Mouse (Mus musculus) neural tube, embryonic 11.5 days (tissue): Measurements from ENCODE around the gene Tsfm. TPM values are rescaled to one million over a fixed set of nuclear protein-coding genes. Genes with fewer than 3 reads are reported as not detected.

Experiments used
- ATAC-seq: fragments of 200-750 bp; cut with Nextera tagmentation; 2 replicates; pipeline ENCODE4 v1.8.0; 2017; ENCODE audit warnings: moderate number of reproducible peaks, mild to moderate bottlenecking, moderate TSS enrichment, moderate library complexity; ENCODE audit not compliant: insufficient read depth, low FRiP score, low TSS enrichment
- DNase-seq: peaks from one replicate; pipeline ENCODE4 v3.0.0-alpha.2; 2015; ENCODE audit warnings: low spot score
- H3K27ac ChIP-seq: fragments of 300-500 bp; sonication (generic); 2 replicates; pipeline ENCODE4 v1.5.1; 2014; ENCODE audit warnings: low read depth, mild to moderate bottlenecking, low read length
- H3K27me3 ChIP-seq: fragments of 300-500 bp; sonication (generic); 2 replicates; pipeline ENCODE4 v1.6.1; 2014; ENCODE audit warnings: mild to moderate bottlenecking, low read length, mixed read lengths; ENCODE audit not compliant: control insufficient read depth, insufficient read depth
- H3K36me3 ChIP-seq: fragments of 300-500 bp; sonication (generic); 2 replicates; pipeline ENCODE4 v1.6.1; 2014; ENCODE audit warnings: mild to moderate bottlenecking, low read length, moderate library complexity, mixed read lengths; ENCODE audit not compliant: control insufficient read depth, insufficient read depth
- H3K4me1 ChIP-seq: fragments of 300-500 bp; sonication (generic); 2 replicates; pipeline ENCODE4 v1.6.1; 2014; ENCODE audit warnings: low read length, mixed read lengths; ENCODE audit not compliant: control insufficient read depth, insufficient read depth
- H3K4me2 ChIP-seq: fragments of 300-500 bp; sonication (generic); 2 replicates; pipeline ENCODE4 v1.6.1; 2014; ENCODE audit warnings: low read depth, mild to moderate bottlenecking, moderate library complexity
- H3K4me3 ChIP-seq: fragments of 300-500 bp; sonication (generic); 2 replicates; pipeline ENCODE4 v1.5.1; 2014; ENCODE audit warnings: low read depth, low read length
- H3K9ac ChIP-seq: fragments of 300-500 bp; sonication (generic); 2 replicates; pipeline ENCODE4 v1.6.1; 2014; ENCODE audit warnings: mild to moderate bottlenecking, low read length
- H3K9me3 ChIP-seq: fragments of 300-500 bp; sonication (generic); 2 replicates; pipeline ENCODE4 v1.6.1; 2016; ENCODE audit warnings: low read length; ENCODE audit not compliant: control insufficient read depth
- WGBS: fragments of 180-500 bp; shearing (Covaris S2); extraction: QIAGEN DNeasy Blood & Tissue Kit; methylation state at CpG from one replicate; pipeline ENCODE4 v1.1.7; 2014; 5-methylcytosine and 5-hydroxymethylcytosine counted together
- polyA plus RNA-seq: library from polyadenylated mRNA; unstranded; fragments of >200 nt; fragmentation: Nextera tagmentation; extraction: Ambion mirVana; gene quantifications from 2 replicates; pipeline ENCODE4 v1.2.1, GENCODE M21; 2014

Tsfm gene
- polyA plus RNA-seq, 1 experiment from 2014 or later, result 75.3 TPM

GRCm38 (mm10) chr10:126980933-126981530, 49.6 kb downstream of the Tsfm start:
- Histone ChIP-seq H3K27me3 (no peaks in the 10 kb centered on the region), H3K4me3 (peak overlapping the region; percentile 100), H3K9me3 (no peaks in the 10 kb centered on the region), H3K27ac (peak overlapping the region; percentile 94; the same call in 1 of the 2 replicates), H3K4me1 (peaks cover 46% of the 10 kb centered on the region), H3K9ac (peak overlapping the region; percentile 92), H3K36me3 (no peaks in the 10 kb centered on the region), H3K4me2 (peak overlapping the region; percentile 80)
- WGBS, result 12% methylated on average over 11 of the region's 11 CpGs
- ATAC-seq (no peak), DNase-seq (no peak)

- H3K9me3 ChIP-seq, result no peaks in the 10 kb centered on the region
- H3K4me3 ChIP-seq, result peak overlapping the region; percentile 100
These were observed 50.3 kb downstream of the Tsfm start for GRCm38 (mm10) chr10:126980221-126980932.

GRCm38 (mm10) chr10:126979636-126980151, 50.9 kb downstream of the Tsfm start:
- peak; percentile 58 for DNase-seq
- Histone ChIP-seq H3K4me2 (peak overlapping the region; percentile 80), H3K27me3 (no peaks in the 10 kb centered on the region), H3K36me3 (no peaks in the 10 kb centered on the region), H3K9ac (peak overlapping the region; percentile 92), H3K4me1 (peaks cover 46% of the 10 kb centered on the region), H3K4me3 (peak overlapping the region; percentile 100), H3K27ac (peak overlapping the region; percentile 94), H3K9me3 (no peaks in the 10 kb centered on the region)
- under 1% methylated on average over 45 of the region's 57 CpGs for WGBS
- peak; percentile 10; the same call in 1 of the 2 replicates for ATAC-seq

More at GRCm38 (mm10) chr10:126980221-126980932, 50.3 kb downstream of the Tsfm start:
- H3K27ac ChIP-seq, result peak overlapping the region; percentile 94
- 1% methylated on average over 16 of the region's 16 CpGs for WGBS
- peak overlapping the region; percentile 80 for H3K4me2 ChIP-seq
- H3K4me1 ChIP-seq, result peaks cover 46% of the 10 kb centered on the region
- H3K9ac ChIP-seq, result peak overlapping the region; percentile 92
- DNase-seq (peak; percentile 64), ATAC-seq (peak; percentile 4; the same call in 1 of the 2 replicates)
- no peaks in the 10 kb centered on the region for H3K27me3 ChIP-seq
- no peaks in the 10 kb centered on the region for H3K36me3 ChIP-seq

GRCm38 (mm10) chr10:126979121-126979635, 51.5 kb downstream of the Tsfm start:
- Histone ChIP-seq H3K27me3 (no peaks in the 10 kb centered on the region), H3K9me3 (no peaks in the 10 kb centered on the region), H3K27ac (peak overlapping the region; percentile 94), H3K36me3 (no peaks in the 10 kb centered on the region), H3K4me1 (peaks cover 41% of the 10 kb centered on the region), H3K4me3 (peak overlapping the region; percentile 100), H3K9ac (peak overlapping the region; percentile 92), H3K4me2 (peak overlapping the region; percentile 80)
- WGBS, result under 1% methylated on average over 26 of the region's 62 CpGs
- peak; percentile 38 for ATAC-seq
- DNase-seq, result peak; percentile 63

- H3K36me3 ChIP-seq, result no peaks in the 10 kb centered on the region
- WGBS, result 0% methylated on average over 44 of the region's 56 CpGs
- H3K4me2 ChIP-seq, result peak within 1 kb of the TSS; percentile 80
- H3K27ac ChIP-seq, result peak within 1 kb of the TSS; percentile 94
- H3K4me1 ChIP-seq, result peaks cover 36% of the 10 kb centered on the region
- no peaks in the 10 kb centered on the region for H3K27me3 ChIP-seq
- no peaks in the 10 kb centered on the region for H3K9me3 ChIP-seq
- peak; percentile 99 for DNase-seq
- ATAC-seq, result peak; percentile 91
- peak within 1 kb of the TSS; percentile 92 for H3K9ac ChIP-seq
- peak within 1 kb of the TSS; percentile 100 for H3K4me3 ChIP-seq
These were observed 52.2 kb downstream of the Tsfm start, which contains the start of gene Ctdsp2 for GRCm38 (mm10) chr10:126978277-126978994. Ctdsp2 (plus strand) TSS chr10:126978717.

- H3K27ac ChIP-seq, result no peak overlapping the region
- H3K4me2 ChIP-seq, result no peak overlapping the region
- H3K27me3 ChIP-seq, result no peaks in the 10 kb centered on the region
- no peak for DNase-seq
- H3K36me3 ChIP-seq, result no peaks in the 10 kb centered on the region
- no peak overlapping the region for H3K9ac ChIP-seq
- no peak overlapping the region for H3K4me3 ChIP-seq
- no peak for ATAC-seq
- H3K9me3 ChIP-seq, result no peaks in the 10 kb centered on the region
- H3K4me1 ChIP-seq, result peaks cover 31% of the 10 kb centered on the region
- 46% methylated on average over 4 of the region's 4 CpGs for WGBS
These were observed 53.6 kb downstream of the Tsfm start for GRCm38 (mm10) chr10:126977076-126977475.

- Histone ChIP-seq H3K27ac (no peak overlapping the region), H3K4me2 (no peak overlapping the region), H3K9ac (no peak overlapping the region), H3K36me3 (no peaks in the 10 kb centered on the region), H3K27me3 (no peaks in the 10 kb centered on the region), H3K4me1 (peaks cover 24% of the 10 kb centered on the region), H3K9me3 (no peaks in the 10 kb centered on the region), H3K4me3 (no peak overlapping the region)
- no peak for ATAC-seq
- no peak for DNase-seq
- WGBS, result 92% methylated on average over 6 of the region's 6 CpGs
These were observed 54.9 kb downstream of the Tsfm start for GRCm38 (mm10) chr10:126975706-126976105.

GRCm38 (mm10) chr10:126972988-126973387, 57.7 kb downstream of the Tsfm start:
- no peaks in the 10 kb centered on the region for H3K36me3 ChIP-seq
- no peak overlapping the region for H3K27ac ChIP-seq
- H3K4me1 ChIP-seq, result peaks cover 13% of the 10 kb centered on the region
- 27% methylated on average over 7 of the region's 7 CpGs for WGBS
- no peak overlapping the region for H3K4me2 ChIP-seq
- no peak for ATAC-seq
- H3K9me3 ChIP-seq, result no peaks in the 10 kb centered on the region
- no peaks in the 10 kb centered on the region for H3K27me3 ChIP-seq
- no peak for DNase-seq
- no peak overlapping the region for H3K9ac ChIP-seq
- no peak overlapping the region for H3K4me3 ChIP-seq
